Mouse (Mus musculus) stomach, postnatal 0 days (tissue): ENCODE results near the gene Scaper.

Experiments used
- CTCF ChIP-seq: IDR thresholded peaks from 2 replicates; pipeline ENCODE4 v1.5.1; 2016; ENCODE audit warnings: antibody characterized with exemption, low read depth, mild to moderate bottlenecking, moderate library complexity
- EP300 ChIP-seq: optimal IDR thresholded peaks from 2 replicates; pipeline ENCODE3; 2016; ENCODE audit warnings: antibody characterized with exemption

DNA sequence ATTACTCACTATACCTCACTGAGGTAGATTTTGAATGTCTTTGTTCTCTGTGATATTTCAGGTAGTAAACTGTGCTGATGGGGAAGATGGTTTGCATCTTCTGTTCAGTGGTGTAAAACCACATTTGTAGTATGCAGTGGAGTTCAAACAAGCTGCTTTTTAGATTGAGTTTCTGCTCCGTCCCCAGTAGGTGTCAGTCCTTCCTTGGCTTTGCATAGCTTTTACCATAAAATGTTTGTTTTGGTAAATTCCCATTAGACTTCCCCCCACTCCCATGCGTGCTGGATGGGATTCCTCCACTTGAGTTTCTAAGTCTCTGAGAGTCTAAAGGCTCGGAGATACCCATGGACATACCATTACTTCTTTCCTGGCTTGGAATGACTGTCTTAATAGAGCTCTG, 231.3 kb downstream of the Scaper start:
- TF ChIP-seq EP300 (no peak), CTCF (peak; percentile 49)
